19 mouse cellular contexts compared by ENCODE assay signal in genomic region chr9:120893971-120894370, GRCm38 (mm10). TPM values are rescaled to one million over a fixed set of nuclear protein-coding genes. Genes with fewer than 3 reads are reported as not detected.
DNase-seq lines count a peak whose midpoint lies in the region; ATAC-seq lines count a peak whose summit lies in the region.
"Had no signal": no experiment of that assay in that cellular context is flagged by ENCODE, and none has a peak within 500 bp of the region (broad histone marks: within the 10 kb centered on the region; RNA-seq: fewer than 3 reads in every experiment).

No protein-coding gene starts in this region.

- no peaks in the 10 kb centered on the region for H3K9me3 ChIP-seq in liver, embryonic 12.5 days (replicated peaks)
- H3K9me3 ChIP-seq in liver, embryonic 11.5 days (ENCODE audit: control insufficient read depth, low read length), result no peaks in the 10 kb centered on the region
- H3K9me3 ChIP-seq in intestine, embryonic 15.5 days, result no peaks in the 10 kb centered on the region
- no peaks in the 10 kb centered on the region for H3K9me3 ChIP-seq in liver, embryonic 16.5 days (replicated peaks; ENCODE audit: control insufficient read depth, low read length)
- H3K9me3 ChIP-seq: embryonic facial prominence, embryonic 12.5 days; forebrain, embryonic 15.5 days; heart, embryonic 10.5 days; neural tube, embryonic 15.5 days had no signal

- H3K27ac ChIP-seq in liver, embryonic 12.5 days, result peak overlapping the region; percentile 60
- no peak overlapping the region for H3K27ac ChIP-seq in liver, embryonic 11.5 days (ENCODE audit: low read depth, low read length)
- H3K27ac ChIP-seq in intestine, embryonic 15.5 days, result peak overlapping the region; percentile 37
- H3K27ac ChIP-seq in liver, embryonic 16.5 days (ENCODE audit: low read length), result peak overlapping the region; percentile 36
- H3K27ac ChIP-seq: embryonic facial prominence, embryonic 12.5 days; forebrain, embryonic 15.5 days; heart, embryonic 10.5 days; hindbrain, embryonic 14.5 days; macrophage; neural tube, embryonic 15.5 days had no signal

- H3K4me2 ChIP-seq in liver, embryonic 12.5 days, result 0 out of 2 replicates have a peak overlapping the region, but pooled peaks have one; percentile 22
- H3K4me2 ChIP-seq in liver, embryonic 11.5 days, result no peak overlapping the region
- H3K4me2 ChIP-seq in intestine, embryonic 15.5 days (replicated peaks), result peak overlapping the region; percentile 34; the same call in 1 of the 2 replicates
- peak overlapping the region; percentile 25 for H3K4me2 ChIP-seq in liver, embryonic 16.5 days (ENCODE audit: low read depth, low read length)
- H3K4me2 ChIP-seq: embryonic facial prominence, embryonic 12.5 days; forebrain, embryonic 15.5 days; hindbrain, embryonic 14.5 days; neural tube, embryonic 15.5 days had no signal

- H3K4me3 ChIP-seq in liver, embryonic 12.5 days, result no peak overlapping the region
- H3K4me3 ChIP-seq in liver, embryonic 11.5 days (ENCODE audit: low read depth, low read length), result no peak overlapping the region
- no peak overlapping the region for H3K4me3 ChIP-seq in intestine, embryonic 15.5 days (replicated peaks)
- H3K4me3 ChIP-seq in liver, embryonic 16.5 days (ENCODE audit: low read depth, low read length), result peak overlapping the region; percentile 23
- H3K4me3 ChIP-seq: embryonic facial prominence, embryonic 12.5 days; forebrain, embryonic 15.5 days; heart, embryonic 10.5 days; myocyte; neural tube, embryonic 15.5 days had no signal

- H3K9ac ChIP-seq in liver, embryonic 12.5 days, result no peak overlapping the region
- no peak overlapping the region for H3K9ac ChIP-seq in liver, embryonic 11.5 days (ENCODE audit: low read depth, low read length)
- no peak overlapping the region for H3K9ac ChIP-seq in intestine, embryonic 15.5 days
- 0 out of 2 replicates have a peak overlapping the region, but pooled peaks have one; percentile 5 for H3K9ac ChIP-seq in liver, embryonic 16.5 days (ENCODE audit: low read depth, low read length)
- H3K9ac ChIP-seq: embryonic facial prominence, embryonic 12.5 days; forebrain, embryonic 15.5 days; hindbrain, embryonic 14.5 days; neural tube, embryonic 15.5 days had no signal

- no peaks in the 10 kb centered on the region for H3K36me3 ChIP-seq in liver, embryonic 12.5 days
- H3K36me3 ChIP-seq in liver, embryonic 11.5 days (ENCODE audit: control insufficient read depth, insufficient read depth, low read length), result no peaks in the 10 kb centered on the region
- H3K36me3 ChIP-seq in intestine, embryonic 15.5 days, result no peaks in the 10 kb centered on the region
- no peaks in the 10 kb centered on the region for H3K36me3 ChIP-seq in liver, embryonic 16.5 days (ENCODE audit: control insufficient read depth, insufficient read depth)
- H3K36me3 ChIP-seq: embryonic facial prominence, embryonic 12.5 days; forebrain, embryonic 15.5 days; heart, embryonic 10.5 days; neural tube, embryonic 15.5 days had no signal

- H3K27me3 ChIP-seq in liver, embryonic 12.5 days (replicated peaks), result no peaks in the 10 kb centered on the region
- H3K27me3 ChIP-seq in liver, embryonic 11.5 days (replicated peaks; ENCODE audit: control insufficient read depth, insufficient read depth, low read length), result no peaks in the 10 kb centered on the region
- H3K27me3 ChIP-seq in intestine, embryonic 15.5 days (replicated peaks), result no peaks in the 10 kb centered on the region
- H3K27me3 ChIP-seq in liver, embryonic 16.5 days (ENCODE audit: control insufficient read depth, insufficient read depth, low read depth, low read length), result no peaks in the 10 kb centered on the region
- H3K27me3 ChIP-seq: embryonic facial prominence, embryonic 12.5 days; forebrain, embryonic 15.5 days; neural tube, embryonic 15.5 days had no signal

- ATAC-seq in liver, embryonic 12.5 days, result no peak
- ATAC-seq in liver, embryonic 11.5 days (replicated peaks; ENCODE audit: low FRiP score), result no peak
- ATAC-seq in hematopoietic stem cell, adult 5-6 weeks (replicated peaks in 1 of 2; ENCODE audit: insufficient read depth in 1 of 2, low FRiP score in 2 of 2, low TSS enrichment in 1 of 2, low read depth in 1 of 2, poor library complexity in 2 of 2, severe bottlenecking in 2 of 2), result peak; percentile 48 to 68; a peak in 2 of 4 replicates
- ATAC-seq in intestine, embryonic 15.5 days, result peak; percentile 25
- ATAC-seq in liver, embryonic 16.5 days (ENCODE audit: low read depth), result no peak
- ATAC-seq: forebrain, embryonic 15.5 days had no signal

- peaks cover 12% of the 10 kb centered on the region; the same call in 1 of the 2 replicates for H3K4me1 ChIP-seq in liver, embryonic 12.5 days
- no peaks in the 10 kb centered on the region; the same call in none of the 2 replicates for H3K4me1 ChIP-seq in liver, embryonic 11.5 days (replicated peaks; ENCODE audit: control insufficient read depth, insufficient read depth, low read length)
- H3K4me1 ChIP-seq in intestine, embryonic 15.5 days (replicated peaks), result peaks cover 8% of the 10 kb centered on the region
- no peaks in the 10 kb centered on the region; the same call in none of the 2 replicates for H3K4me1 ChIP-seq in liver, embryonic 16.5 days (ENCODE audit: control insufficient read depth, low read depth, low read length)
- H3K4me1 ChIP-seq: embryonic facial prominence, embryonic 12.5 days; forebrain, embryonic 15.5 days; neural tube, embryonic 15.5 days had no signal

- WGBS in liver, embryonic 12.5 days (ENCODE audit: insufficient replicate concordance), result 39% methylated on average over 10 of the region's 10 CpGs
- WGBS in liver, embryonic 11.5 days, result 55% methylated on average over 10 of the region's 10 CpGs
- 25% methylated on average over 10 of the region's 10 CpGs for WGBS in intestine, embryonic 15.5 days
- 7% methylated on average over 10 of the region's 10 CpGs for WGBS in liver, embryonic 16.5 days (ENCODE audit: insufficient replicate concordance)

- DNase-seq in liver, embryonic 11.5 days (ENCODE audit: low spot score), result no peak
- no peak for DNase-seq in layer of hippocampus, postnatal 36 days
- no peak for DNase-seq in spleen, postnatal 4 days (ENCODE audit: low spot score in 2 of 2)
- DNase-seq: adrenal gland, postnatal 25 days; cerebellum, adult 9-10 months; gastrocnemius, postnatal 36 days; heart, postnatal 10 days; midbrain, embryonic 14.5 days had no signal

RNA-seq across cellular contexts. Expression of gene Ctnnb1, which starts 35.0 kb away (rescaled TPM):
- 158 and 161 TPM in 2 replicates for polyA plus RNA-seq in liver, embryonic 12.5 days (2016; fragmentation: Nextera tagmentation; extraction: Ambion mirVana)
- polyA plus RNA-seq in liver, embryonic 11.5 days (2014; fragmentation: Nextera tagmentation; extraction: Ambion mirVana), result 326 TPM in 2 replicates
- 543 and 564 TPM in 2 replicates for total RNA-seq in hematopoietic stem cell, adult 5-6 weeks (2017)
- 474 and 475 TPM in 2 replicates for polyA plus RNA-seq in intestine, embryonic 15.5 days (2015; fragmentation: Nextera tagmentation; extraction: Ambion mirVana)
- polyA plus RNA-seq in liver, embryonic 16.5 days (2015; fragmentation: Nextera tagmentation; extraction: Ambion mirVana), result 90.6 and 94.7 TPM in 2 replicates
- total RNA-seq in layer of hippocampus, postnatal 36 days (2021), result 100 to 1,000 TPM; 576 to 592 TPM

Comparison
In these comparisons a context has a peak if more than half of its experiments do, and no peak if none do; other contexts are left out.
1. ATAC-seq: peak in hematopoietic stem cell, adult 5-6 weeks (2 of 2) and intestine, embryonic 15.5 days (single experiment); none in liver, embryonic 12.5 days (single experiment), liver, embryonic 11.5 days (single experiment) and liver, embryonic 16.5 days (single experiment).